Mouse (Mus musculus) cortical plate, adult 2 months (tissue): ENCODE data around the gene Antxr2. TPM values are rescaled to one million over a fixed set of nuclear protein-coding genes. Genes with fewer than 3 reads are reported as not detected.

ENCODE experiments used
- H3K27ac ChIP-seq: fragments of 200-500 bp; 2 replicates; pipeline ENCODE4 v1.5.1; 2012; ENCODE audit warnings: low read length, control low read depth, inconsistent platforms; ENCODE audit not compliant: insufficient read depth
- H3K4me1 ChIP-seq: fragments of 200-500 bp; 2 replicates; pipeline ENCODE4 v1.6.1; 2011; ENCODE audit warnings: low read length; ENCODE audit not compliant: control insufficient read depth, insufficient read depth
- H3K4me3 ChIP-seq: fragments of 200-500 bp; 2 replicates; pipeline ENCODE4 v1.5.1; 2011; ENCODE audit warnings: mild to moderate bottlenecking, low read length, control low read depth; ENCODE audit not compliant: insufficient read depth
- CTCF ChIP-seq: fragments of 200-500 bp; IDR thresholded peaks from 2 replicates; pipeline ENCODE4 v1.5.1; 2011; ENCODE audit warnings: mild to moderate bottlenecking, control low read depth, low read length; ENCODE audit not compliant: insufficient read depth; ENCODE audit errors: extremely low read depth
- POLR2A ChIP-seq: fragments of 200-500 bp; IDR thresholded peaks from 2 replicates; pipeline ENCODE4 v1.6.1; 2011; ENCODE audit warnings: mild to moderate bottlenecking, low read length, control low read depth; ENCODE audit not compliant: insufficient read depth; ENCODE audit errors: extremely low read depth
- polyA plus RNA-seq: library from polyadenylated mRNA; depleted of rRNA; stranded (reverse); fragments of >200 nt; gene quantifications from 2 replicates; pipeline ENCODE4 v1.2.3, GENCODE M21; 2012

Gene Antxr2
- polyA plus RNA-seq, 1 experiment: 0.63 TPM

DNA sequence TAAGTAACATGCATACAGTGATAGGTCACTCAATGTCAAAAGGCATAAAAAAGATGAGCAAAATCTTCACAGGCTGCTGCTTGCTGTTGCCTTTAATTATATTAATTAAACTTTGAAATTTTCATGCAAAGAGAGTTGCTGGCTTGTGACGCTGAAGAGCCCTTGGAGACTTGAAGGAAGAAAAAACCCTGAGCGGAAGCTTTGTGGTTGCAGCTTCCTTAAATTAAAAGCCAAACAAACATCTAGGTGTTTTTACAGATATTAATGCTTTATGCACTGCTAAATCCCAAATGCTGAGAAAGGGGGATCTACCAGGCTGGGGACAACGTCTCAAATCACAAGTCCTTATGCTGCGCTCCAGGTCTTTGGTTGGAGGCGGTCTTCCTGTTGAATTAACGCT, 145.4 kb downstream of the Antxr2 start:
- no peak overlapping the region for H3K4me3 ChIP-seq

DNA sequence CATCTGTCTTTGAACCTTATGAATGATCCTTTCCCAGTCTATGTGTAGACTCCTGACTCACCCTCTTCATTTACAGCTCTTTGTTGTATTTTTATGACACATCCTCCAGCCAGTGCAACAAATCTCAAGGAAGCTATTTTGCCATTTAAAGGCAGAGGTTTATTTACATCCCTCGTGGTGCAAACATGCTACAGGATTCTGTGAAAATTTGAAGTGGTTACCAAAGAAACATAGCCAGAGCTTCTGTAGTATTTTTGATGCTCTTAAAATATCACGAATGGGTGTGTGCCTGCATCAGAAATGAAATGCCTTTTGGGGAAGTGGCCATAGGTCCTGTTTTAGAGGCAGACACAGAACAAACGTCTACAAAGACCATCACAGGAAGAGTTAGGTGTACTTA, 146.7 kb downstream of the Antxr2 start:
- Histone ChIP-seq H3K4me3 (no peak overlapping the region), H3K4me1 (no peaks in the 10 kb centered on the region; the same call in 1 of the 2 replicates), H3K27ac (no peak overlapping the region)
- TF ChIP-seq POLR2A (no peak), CTCF (no peak)

More for the DNA sequence above, 145.4 kb downstream of the Antxr2 start:
- Histone ChIP-seq H3K4me1 (no peaks in the 10 kb centered on the region; the same call in 1 of the 2 replicates), H3K27ac (no peak overlapping the region)
- no peak for TF ChIP-seq CTCF
- TF ChIP-seq POLR2A: no peak

GRCm38 (mm10) chr5:97881421-97881820, 149.4 kb downstream of the Antxr2 start:
- Histone ChIP-seq H3K4me3 (no peak overlapping the region), H3K27ac (no peak overlapping the region), H3K4me1 (no peaks in the 10 kb centered on the region; the same call in 1 of the 2 replicates)
- TF ChIP-seq CTCF (no peak), POLR2A (no peak)

DNA sequence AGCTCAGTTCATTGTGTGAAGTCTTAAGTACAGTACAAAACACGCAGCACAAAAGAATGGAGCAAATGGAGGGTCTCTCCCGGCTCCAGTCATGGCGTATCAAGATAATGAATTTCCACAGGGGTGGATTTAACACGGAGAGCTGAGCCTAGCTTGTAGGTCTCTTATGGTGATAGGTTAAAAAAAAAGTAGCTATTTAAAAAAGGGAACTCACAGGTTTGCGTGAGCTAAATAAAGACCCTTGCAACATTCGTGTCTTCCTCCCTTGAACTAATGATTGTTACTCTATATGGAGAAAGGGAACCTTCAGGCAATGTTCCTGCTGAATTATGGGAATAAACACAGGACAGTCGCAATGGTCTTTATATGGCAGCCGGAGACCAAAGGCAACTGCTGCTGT, 150.7 kb downstream of the Antxr2 start:
- Histone ChIP-seq H3K4me3 (no peak overlapping the region), H3K4me1 (no peaks in the 10 kb centered on the region; the same call in 1 of the 2 replicates)
- no peak for TF ChIP-seq CTCF
- TF ChIP-seq POLR2A: no peak

GRCm38 (mm10) chr5:97878871-97879270, 152.0 kb downstream of the Antxr2 start:
- Histone ChIP-seq H3K4me3 (no peak overlapping the region), H3K4me1 (no peaks in the 10 kb centered on the region), H3K27ac (no peak overlapping the region)
- TF ChIP-seq CTCF (no peak), POLR2A (no peak)

More for the DNA sequence above, 150.7 kb downstream of the Antxr2 start:
- no peak overlapping the region for H3K27ac ChIP-seq

- TF ChIP-seq POLR2A (no peak), CTCF (no peak)
- no peak overlapping the region for H3K4me3 ChIP-seq
- H3K27ac ChIP-seq: no peak overlapping the region
- H3K4me1 ChIP-seq: no peaks in the 10 kb centered on the region
Observed at GRCm38 (mm10) chr5:97878215-97878794, 152.5 kb downstream of the Antxr2 start.

GRCm38 (mm10) chr5:97876895-97877294, 153.9 kb downstream of the Antxr2 start:
- Histone ChIP-seq H3K27ac (no peak overlapping the region), H3K4me3 (no peak overlapping the region), H3K4me1 (no peaks in the 10 kb centered on the region)
- TF ChIP-seq CTCF: no peak
- no peak for TF ChIP-seq POLR2A

- Histone ChIP-seq H3K27ac (no peak overlapping the region), H3K4me1 (no peaks in the 10 kb centered on the region), H3K4me3 (no peak overlapping the region)
- TF ChIP-seq POLR2A (no peak), CTCF (no peak)
Observed at GRCm38 (mm10) chr5:97867921-97868320, 162.9 kb downstream of the Antxr2 start.

- TF ChIP-seq POLR2A (no peak), CTCF (no peak)
- Histone ChIP-seq H3K4me3 (no peak overlapping the region), H3K27ac (no peak overlapping the region), H3K4me1 (no peaks in the 10 kb centered on the region)
Observed at GRCm38 (mm10) chr5:97866975-97867374, 163.9 kb downstream of the Antxr2 start.

DNA sequence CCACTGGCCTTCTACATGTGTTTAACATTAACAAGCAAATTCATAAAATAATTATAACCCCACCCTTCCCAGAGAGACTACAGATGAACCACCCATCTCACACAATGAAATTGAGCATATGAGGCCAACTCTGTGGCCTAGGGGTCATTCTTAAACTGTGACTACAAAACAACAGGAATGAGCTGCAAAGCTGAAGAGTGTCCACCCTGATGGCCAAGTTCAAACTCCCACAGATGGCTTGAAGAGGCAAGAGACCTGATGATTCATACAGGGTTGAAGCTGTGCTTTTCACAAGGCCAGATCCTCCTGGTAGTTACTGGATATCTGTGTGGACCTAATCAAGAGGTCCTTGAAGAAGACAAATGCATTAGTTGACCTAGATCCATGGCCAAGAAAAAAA, 173.7 kb downstream of the Antxr2 start:
- TF ChIP-seq CTCF (no peak), POLR2A (no peak)
- H3K4me1 ChIP-seq: no peaks in the 10 kb centered on the region
- no peak overlapping the region for H3K4me3 ChIP-seq
- H3K27ac ChIP-seq: no peak overlapping the region
